Mouse (Mus musculus) cerebellum, adult 2 months (tissue): ENCODE measurements around the gene Ltbr.

Experiments used
- CTCF ChIP-seq: fragments of 200-500 bp; IDR thresholded peaks from 2 replicates; pipeline ENCODE4 v1.5.1; 2011; ENCODE audit warnings: low read depth, mild to moderate bottlenecking, control low read depth, low read length, moderate library complexity, borderline replicate concordance; ENCODE audit not compliant: insufficient read depth
- POLR2A ChIP-seq: fragments of 200-500 bp; IDR thresholded peaks from 2 replicates; pipeline ENCODE4 v1.6.1; 2011; ENCODE audit warnings: low read length, control low read depth, borderline replicate concordance; ENCODE audit not compliant: insufficient read depth

- TF ChIP-seq CTCF (no peak), POLR2A (no peak)
Observed at GRCm38 (mm10) chr6:125266091-125266490, 47.6 kb downstream of the Ltbr start.
